Mouse (Mus musculus) liver, embryonic 14.5 days (tissue): ENCODE data around the gene Nfatc2. TPM values are rescaled to one million over a fixed set of nuclear protein-coding genes. Genes with fewer than 3 reads are reported as not detected.

Experiments used
- ATAC-seq: fragments of 200-750 bp; cut with Nextera tagmentation; 2 replicates; pipeline ENCODE4 v1.8.0; 2017; ENCODE audit warnings: moderate number of reproducible peaks, mild to moderate bottlenecking, moderate library complexity; ENCODE audit not compliant: insufficient read depth
- DNase-seq, 3 experiments: peaks; one replicate each; pipeline ENCODE4 v3.0.0-alpha.2; 2012 to 2013; ENCODE audit warnings: low read depth in 3 of 3, low spot score in 3 of 3
- H3K27ac ChIP-seq: fragments of 300-500 bp; sonication (generic); 2 replicates; pipeline ENCODE4 v1.5.1; 2014; ENCODE audit warnings: moderate library complexity, mild to moderate bottlenecking, control low read depth, inconsistent platforms
- H3K27me3 ChIP-seq: fragments of 300-500 bp; sonication (generic); 2 replicates; pipeline ENCODE4 v1.6.1; 2014; ENCODE audit warnings: mild to moderate bottlenecking, low read length, moderate library complexity; ENCODE audit not compliant: control insufficient read depth, insufficient read depth
- H3K36me3 ChIP-seq: fragments of 300-500 bp; sonication (generic); replicated peaks from 2 replicates; pipeline ENCODE4 v1.6.1; 2014; ENCODE audit warnings: low read depth; ENCODE audit not compliant: control insufficient read depth, insufficient read depth
- H3K4me1 ChIP-seq, 2 experiments: fragments of 200-500 bp in 1 of 2; fragments of 300-500 bp in 1 of 2; sonication (generic) in 1 of 2; replicated peaks; 2 replicates each; pipeline ENCODE4 v1.6.1; 2012 to 2014; ENCODE audit warnings: antibody characterized with exemption in 1 of 2, inconsistent platforms in 1 of 2, low read length in 1 of 2; ENCODE audit not compliant: control insufficient read depth in 2 of 2, insufficient read depth in 2 of 2
- H3K4me2 ChIP-seq: fragments of 300-500 bp; sonication (generic); 2 replicates; pipeline ENCODE4 v1.6.1; 2014; ENCODE audit warnings: low read depth, mild to moderate bottlenecking, control low read depth, moderate library complexity
- H3K4me3 ChIP-seq, 2 experiments: fragments of 200-500 bp in 1 of 2; fragments of 300-500 bp in 1 of 2; sonication (generic) in 1 of 2; 2 replicates each; pipeline ENCODE4 v1.5.1; 2012 to 2014; ENCODE audit warnings: low read depth in 2 of 2, low read length in 2 of 2, mild to moderate bottlenecking in 2 of 2, control low read depth in 1 of 2, inconsistent platforms in 1 of 2, moderate library complexity in 1 of 2; ENCODE audit not compliant: insufficient read depth in 1 of 2
- H3K9ac ChIP-seq: fragments of 300-500 bp; sonication (generic); replicated peaks from 2 replicates; pipeline ENCODE4 v1.6.1; 2014; ENCODE audit warnings: mild to moderate bottlenecking, control low read depth, moderate library complexity
- H3K9me3 ChIP-seq: fragments of 300-500 bp; sonication (generic); 2 replicates; pipeline ENCODE4 v1.6.1; 2016; ENCODE audit warnings: low read length, mixed read lengths; ENCODE audit not compliant: control insufficient read depth
- CTCF ChIP-seq: IDR thresholded peaks from 2 replicates; pipeline ENCODE4 v1.5.1; 2016; ENCODE audit warnings: antibody characterized with exemption, low read depth, control low read depth
- EP300 ChIP-seq: IDR thresholded peaks from 2 replicates; pipeline ENCODE4 v1.6.1; 2016; ENCODE audit warnings: antibody characterized with exemption, low read depth
- WGBS: fragments of 180-500 bp; shearing (Covaris S2); extraction: QIAGEN DNeasy Blood & Tissue Kit; methylation state at CpG from one replicate; pipeline ENCODE4 v1.1.7; 2014; ENCODE audit not compliant: insufficient replicate concordance; 5-methylcytosine and 5-hydroxymethylcytosine counted together
- polyA plus RNA-seq, 2 experiments: library from polyadenylated mRNA; depleted of rRNA in 1 of 2; stranded (reverse) in 1 of 2; unstranded in 1 of 2; fragments of >200 nt; fragmentation: Nextera tagmentation in 1 of 2; extraction: Ambion mirVana in 1 of 2; gene quantifications; 2 replicates each; pipeline versions ENCODE4 v1.2.1 to v1.2.3; 2012 to 2014

Gene Nfatc2
- polyA plus RNA-seq, 2 experiments, result 0.08 to 0.19 TPM

DNA sequence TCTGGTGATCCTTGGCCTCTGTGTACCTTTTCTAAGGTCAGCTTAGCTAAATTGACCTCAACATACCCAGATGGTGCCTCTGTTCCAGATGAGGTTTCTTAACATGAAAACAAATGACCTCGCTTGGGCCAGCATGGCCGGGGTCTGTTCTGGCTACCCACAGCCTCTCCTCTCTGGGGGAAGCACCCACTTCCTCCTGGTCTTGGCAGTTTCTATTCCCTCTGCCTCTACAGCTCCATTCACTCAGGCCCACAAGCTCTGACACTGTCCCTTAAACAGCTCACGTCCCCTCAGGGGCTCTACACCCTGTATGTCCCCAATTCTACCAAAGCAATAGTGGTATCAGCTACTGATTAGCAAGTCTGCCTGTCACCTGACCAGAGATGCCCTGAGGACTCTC lies 27.6 kb downstream of the Nfatc2 start:
- no peak for DNase-seq
- Histone ChIP-seq H3K9me3 (no peaks in the 10 kb centered on the region), H3K36me3 (no peaks in the 10 kb centered on the region), H3K9ac (no peak overlapping the region), H3K4me1 (0 out of 4 replicates have a peak, but pooled peaks cover 0 to 2% of the 10 kb centered on the region in 2 experiments), H3K27me3 (no peaks in the 10 kb centered on the region), H3K27ac (no peak overlapping the region), H3K4me2 (no peak overlapping the region), H3K4me3 (no peak overlapping the region)
- ATAC-seq, result no peak
- TF ChIP-seq CTCF, result no peak
- TF ChIP-seq EP300, result no peak
- WGBS, result 42% methylated on average over 3 of the region's 3 CpGs

DNA sequence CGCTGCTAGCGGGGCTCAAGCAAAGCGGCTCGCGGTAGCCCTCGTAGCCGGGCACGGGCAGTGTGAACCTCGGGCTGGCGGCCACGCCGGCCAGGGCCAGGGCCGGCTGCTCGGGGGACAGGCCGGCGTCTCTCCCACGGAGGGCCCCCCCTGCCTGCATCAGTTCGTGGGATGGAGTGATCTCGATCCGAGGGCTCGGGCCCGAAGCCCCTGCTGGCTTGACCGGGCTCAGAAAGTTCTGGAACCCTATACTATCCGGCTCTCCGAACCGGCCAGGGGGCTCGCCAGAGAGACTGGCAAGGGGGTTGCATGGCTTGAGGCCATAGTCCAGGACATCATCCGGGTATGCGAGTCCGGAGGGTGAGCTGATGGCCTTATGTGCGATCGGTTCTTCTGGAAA lies 30.2 kb downstream of the Nfatc2 start:
- Histone ChIP-seq H3K4me2 (no peak overlapping the region), H3K9ac (no peak overlapping the region), H3K27me3 (no peaks in the 10 kb centered on the region), H3K4me3 (no peak overlapping the region), H3K4me1 (0 out of 4 replicates have a peak, but pooled peaks cover 0 to 2% of the 10 kb centered on the region in 2 experiments), H3K36me3 (no peaks in the 10 kb centered on the region), H3K27ac (no peak overlapping the region), H3K9me3 (no peaks in the 10 kb centered on the region)
- ATAC-seq (no peak), DNase-seq (no peak)
- 86% methylated on average over 32 of the region's 32 CpGs for WGBS
- TF ChIP-seq EP300, result no peak

DNA sequence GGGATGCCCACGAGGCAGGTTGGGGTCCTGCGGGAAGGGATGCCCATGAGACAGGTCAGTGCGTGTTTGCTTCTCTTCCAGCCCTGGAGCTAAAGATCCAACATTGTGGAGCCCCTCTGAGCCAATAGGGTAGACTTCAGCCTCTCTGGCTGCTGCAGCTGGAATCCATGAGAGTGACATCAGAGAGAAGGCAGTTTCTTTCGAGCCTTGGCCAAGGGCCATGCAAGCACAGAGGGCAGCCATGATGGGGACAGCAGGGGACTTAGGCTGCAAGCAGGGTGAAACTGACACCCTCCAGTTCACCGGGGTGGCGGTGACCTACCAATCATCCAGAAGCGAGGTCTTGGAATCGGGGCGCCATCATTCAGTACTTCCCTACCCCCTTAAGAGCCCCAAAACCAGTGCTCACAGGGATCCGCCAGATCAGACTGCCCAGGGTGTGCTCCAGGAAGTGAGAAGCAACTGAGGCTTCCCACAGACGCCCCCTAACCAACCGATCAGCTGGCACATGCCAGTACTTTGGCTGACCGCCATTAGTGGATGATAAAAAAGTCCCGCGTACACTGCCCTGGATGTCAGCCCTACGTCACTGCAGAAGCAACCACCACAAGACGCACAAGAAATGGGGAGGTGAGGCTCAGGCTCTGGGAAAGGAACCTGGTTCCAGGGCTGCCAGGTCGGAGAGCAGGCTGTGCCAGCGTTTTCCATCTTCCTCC lies 35.8 kb downstream of the Nfatc2 start:
- no peak for TF ChIP-seq CTCF
- no peak for TF ChIP-seq EP300
- Histone ChIP-seq H3K9me3 (no peaks in the 10 kb centered on the region), H3K27me3 (no peaks in the 10 kb centered on the region; the same call in 1 of the 2 replicates), H3K36me3 (no peaks in the 10 kb centered on the region), H3K4me3 (no peak overlapping the region), H3K4me1 (0 out of 4 replicates have a peak, but pooled peaks cover 0 to 2% of the 10 kb centered on the region in 2 experiments), H3K9ac (no peak overlapping the region), H3K27ac (no peak overlapping the region), H3K4me2 (no peak overlapping the region)
- ATAC-seq, result no peak
- no peak for DNase-seq
- WGBS, result 67% methylated on average over 19 of the region's 19 CpGs

DNA sequence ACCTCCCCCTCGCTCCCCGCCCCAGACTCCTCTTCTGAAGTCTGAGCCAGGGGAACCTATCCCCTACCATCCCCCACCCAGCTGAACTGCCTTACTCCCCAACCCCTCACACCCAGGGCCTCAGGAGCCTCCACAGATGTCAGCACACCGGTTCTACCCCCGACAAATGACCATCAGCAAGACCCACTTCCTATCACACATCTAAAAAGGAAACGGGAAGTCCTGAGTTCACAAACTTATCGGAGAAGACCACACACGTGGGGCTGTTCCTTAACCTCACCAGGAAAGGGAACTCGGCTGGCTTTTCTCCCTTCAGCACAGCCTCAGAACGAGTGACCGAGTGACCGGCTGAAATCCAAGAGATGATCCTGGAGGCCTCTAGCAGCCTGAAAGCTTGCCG lies 38.3 kb downstream of the Nfatc2 start:
- H3K4me1 ChIP-seq, result 0 out of 4 replicates have a peak, but pooled peaks cover 0 to 2% of the 10 kb centered on the region in 2 experiments
- TF ChIP-seq EP300 (no peak), CTCF (no peak)
- no peak overlapping the region for H3K27ac ChIP-seq
- no peak for ATAC-seq
- WGBS, result 4% methylated on average over 12 of the region's 12 CpGs
- no peak for DNase-seq
- no peaks in the 10 kb centered on the region for H3K9me3 ChIP-seq
- H3K36me3 ChIP-seq, result no peaks in the 10 kb centered on the region
- no peak overlapping the region for H3K9ac ChIP-seq
- H3K4me3 ChIP-seq, result no peak overlapping the region
- no peak overlapping the region for H3K4me2 ChIP-seq
- no peaks in the 10 kb centered on the region; the same call in 1 of the 2 replicates for H3K27me3 ChIP-seq

DNA sequence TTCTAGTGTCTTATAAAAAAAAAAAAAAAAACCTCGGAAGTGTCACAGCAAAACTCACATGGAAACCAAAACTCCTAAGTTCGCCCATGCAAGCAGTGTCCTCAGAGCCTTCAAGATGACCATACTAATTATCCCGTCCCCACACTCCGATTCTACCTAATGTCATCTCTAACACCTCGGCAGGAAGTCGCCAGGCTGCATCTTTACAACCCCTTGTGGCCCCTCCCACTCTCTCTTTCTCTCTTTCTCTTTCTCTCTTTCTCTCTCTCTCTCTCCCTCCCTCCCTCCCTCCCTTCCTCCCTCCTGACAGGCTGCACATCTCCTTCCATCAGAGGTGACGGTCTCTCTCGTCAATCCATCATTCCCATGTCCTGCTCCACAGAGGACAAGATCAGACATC lies 44.4 kb downstream of the Nfatc2 start:
- Histone ChIP-seq H3K27ac (no peak overlapping the region), H3K4me2 (no peak overlapping the region), H3K9me3 (no peaks in the 10 kb centered on the region), H3K9ac (no peak overlapping the region), H3K36me3 (no peaks in the 10 kb centered on the region), H3K4me1 (0 out of 4 replicates have a peak, but pooled peaks cover 0 to 2% of the 10 kb centered on the region in 2 experiments), H3K27me3 (no peaks in the 10 kb centered on the region; the same call in 1 of the 2 replicates), H3K4me3 (no peak overlapping the region)
- ATAC-seq (no peak), DNase-seq (no peak)
- TF ChIP-seq EP300, result no peak
- TF ChIP-seq CTCF, result no peak
- 32% methylated on average over 8 of the region's 8 CpGs for WGBS
